Mouse (Mus musculus): ENCODE data around the gene Mthfd1l.

DNA sequence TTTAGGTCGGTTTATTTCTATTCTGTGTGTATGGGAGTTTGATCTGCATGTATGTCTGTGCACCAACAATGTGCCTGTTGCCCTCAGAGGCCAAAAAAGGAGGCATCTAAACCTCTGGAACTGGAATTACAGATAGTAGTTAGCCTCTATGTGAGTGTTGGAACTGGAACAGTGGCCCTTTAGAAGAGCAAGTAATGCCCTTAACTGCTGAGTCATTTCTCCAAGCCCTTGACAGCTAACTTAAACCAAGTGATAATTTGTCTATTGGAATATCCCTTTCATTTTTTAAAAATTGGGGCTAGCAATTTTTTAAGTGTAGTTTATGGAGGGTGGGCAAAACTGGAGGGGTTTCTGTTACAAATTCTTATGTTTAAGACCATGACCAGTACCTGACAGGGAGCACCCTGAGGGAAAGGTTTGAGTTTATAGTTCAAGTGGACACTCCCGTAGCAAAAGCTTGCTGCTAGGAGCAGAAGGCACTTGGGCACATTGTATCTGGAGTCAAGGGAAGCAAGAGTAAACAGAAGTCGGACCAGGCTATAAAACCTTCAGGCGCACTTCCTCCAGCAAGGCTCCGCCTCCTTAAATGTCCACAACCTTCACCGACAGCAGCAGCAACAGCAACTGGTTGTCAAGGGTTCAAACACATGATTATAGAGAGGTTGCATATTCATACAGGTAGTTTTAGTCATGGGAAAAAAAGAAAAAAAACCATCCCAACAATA, 3.1 kb downstream of the Mthfd1l start:
- TF ChIP-seq CTCF (IDR thresholded peaks at IDR 0.05; ENCODE audit: extremely low read depth, insufficient read depth, low read length) (no peak), POLR2A (IDR thresholded peaks at IDR 0.05; ENCODE audit: extremely low read depth, insufficient read depth, low read length) (no peak)
